Mouse (Mus musculus) cerebellum, adult 18-20 months (tissue): ENCODE measurements around the gene Slc41a2.
"Not testable (repeated sequence)": the region's sequence is repeated elsewhere in the genome, so short reads cannot be mapped to it uniquely, and the experiment has no call there.

Source experiments
- DNase-seq, 2 experiments: peaks; one replicate each; pipeline ENCODE4 v3.0.0; 2021

Slc41a2 gene

DNA sequence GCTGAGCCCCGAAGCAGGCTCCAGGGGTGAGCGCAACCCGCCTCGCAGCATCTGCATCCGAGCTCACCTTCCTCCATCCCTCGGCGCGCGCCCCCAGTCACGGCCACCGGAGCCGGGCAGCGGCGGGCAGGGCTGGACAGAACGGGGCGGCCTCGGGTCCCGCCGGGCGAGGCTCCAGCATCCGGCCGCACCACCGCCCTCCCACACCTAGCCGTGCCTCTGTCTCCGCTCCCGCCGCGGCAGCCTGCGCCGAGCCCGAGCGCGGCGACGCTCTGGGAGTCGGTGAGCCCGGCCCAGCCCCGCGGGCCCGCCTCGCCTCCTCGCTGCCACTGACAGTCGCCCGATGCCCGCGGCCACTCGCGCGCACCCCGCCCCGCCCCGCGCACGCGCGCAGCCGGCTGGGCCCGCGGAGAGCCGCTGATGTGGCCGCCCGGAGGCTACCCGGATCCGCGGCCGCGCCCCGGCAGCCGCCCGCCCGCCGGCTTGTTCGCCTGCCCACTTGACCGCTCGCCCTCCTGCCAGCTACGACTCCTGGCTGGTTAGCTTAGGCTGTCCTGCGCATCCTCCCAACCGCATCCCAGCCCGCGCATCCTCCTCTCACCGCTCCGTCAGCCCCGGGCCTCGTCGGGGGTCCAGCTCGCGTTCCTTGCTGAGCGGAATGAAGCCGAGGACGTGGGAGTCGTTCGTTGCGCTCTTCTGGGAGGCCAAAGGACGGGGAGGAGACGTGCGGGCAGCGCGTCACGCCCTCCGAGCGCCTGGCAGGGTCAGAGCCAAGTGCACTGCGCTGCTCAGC, at the start of gene Slc41a2:
Gene Slc41a2, minus strand, starts transcription at position 724 of the 793 bp plus-strand sequence.
- peak; percentile 85 to 95 for DNase-seq

DNA sequence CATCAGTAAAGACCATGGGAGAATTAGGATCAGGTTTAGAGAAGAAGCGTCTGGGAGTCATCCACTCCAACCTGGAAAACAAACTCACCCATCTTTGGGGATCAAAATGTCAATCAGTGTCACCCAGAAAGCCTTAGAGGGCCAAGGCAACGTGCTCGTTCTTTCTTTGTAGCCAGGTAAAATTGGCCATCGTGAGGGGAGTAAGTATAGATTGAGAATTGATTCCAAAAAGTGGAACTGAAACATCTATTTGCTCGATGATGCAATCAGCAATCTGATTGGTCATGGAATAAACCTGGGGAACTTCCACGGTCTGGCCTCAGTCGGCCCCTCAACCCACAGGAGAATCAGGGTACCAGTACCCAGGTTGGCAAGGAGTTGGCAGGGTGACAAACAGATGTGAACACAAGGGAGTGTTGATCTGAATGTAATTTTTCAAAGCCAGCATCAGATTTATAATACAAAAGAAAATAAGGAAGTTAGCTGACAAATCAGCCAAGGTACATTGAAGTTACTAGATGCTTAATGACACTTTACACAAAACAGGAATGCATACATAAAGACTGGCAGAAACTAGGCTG, 47.7 kb upstream of the Slc41a2 start:
- no peak for DNase-seq

DNA sequence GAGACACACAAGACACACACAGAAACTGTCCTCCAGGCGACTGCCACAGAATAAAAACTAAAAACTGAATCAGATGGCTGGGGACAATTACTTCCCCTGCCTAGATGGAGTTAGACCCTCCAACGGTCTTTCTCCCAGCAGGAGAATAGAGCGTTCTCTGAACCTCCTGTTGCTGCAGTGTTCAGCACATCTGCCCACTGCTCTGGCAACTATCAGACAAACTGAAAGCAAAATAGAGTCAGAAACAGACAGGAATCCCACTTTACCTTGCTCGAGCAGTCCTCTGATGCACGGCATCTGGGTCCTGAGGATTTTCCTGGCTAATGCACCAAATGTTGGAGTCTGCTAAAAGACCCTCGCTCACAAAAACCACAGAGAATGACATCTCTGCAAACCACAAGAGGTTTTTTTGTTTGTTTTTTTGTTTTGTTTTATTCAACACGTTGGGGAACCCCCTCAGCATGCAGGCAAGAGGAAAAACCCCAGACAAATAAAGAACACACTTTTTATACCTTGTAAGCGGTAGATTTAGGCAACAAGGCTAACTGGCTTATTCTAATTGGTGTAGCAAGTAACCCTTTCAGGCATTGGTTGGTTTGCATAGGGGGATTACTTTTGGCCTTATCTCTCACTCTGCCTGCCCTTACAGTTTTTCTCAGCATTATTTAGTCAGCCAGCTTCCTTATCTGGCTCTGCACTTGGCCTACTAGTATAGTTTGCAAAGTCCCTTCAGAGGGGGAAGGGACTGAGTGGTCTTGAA, 47.0 kb upstream of the Slc41a2 start:
- no peak for DNase-seq

DNA sequence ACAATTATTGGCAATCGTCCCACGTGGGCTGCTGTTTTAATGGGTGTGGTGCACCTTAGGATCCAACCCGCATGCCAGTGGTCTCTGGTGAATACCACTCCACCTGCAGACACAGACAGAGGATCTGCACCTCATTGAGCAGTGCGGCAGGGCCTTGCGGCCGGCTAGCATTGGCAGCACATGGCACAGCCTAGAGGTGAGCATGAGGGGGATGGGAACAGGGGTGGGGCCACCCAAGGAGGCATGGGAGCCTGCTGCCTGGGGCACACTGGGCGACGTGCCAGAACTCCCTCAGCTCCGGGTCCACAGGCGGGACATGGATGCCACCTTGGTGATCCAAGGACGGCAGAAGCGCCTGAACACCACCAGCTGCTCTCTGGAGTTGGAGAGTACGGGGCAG, 46.2 kb upstream of the Slc41a2 start:
- DNase-seq = no peak

DNA sequence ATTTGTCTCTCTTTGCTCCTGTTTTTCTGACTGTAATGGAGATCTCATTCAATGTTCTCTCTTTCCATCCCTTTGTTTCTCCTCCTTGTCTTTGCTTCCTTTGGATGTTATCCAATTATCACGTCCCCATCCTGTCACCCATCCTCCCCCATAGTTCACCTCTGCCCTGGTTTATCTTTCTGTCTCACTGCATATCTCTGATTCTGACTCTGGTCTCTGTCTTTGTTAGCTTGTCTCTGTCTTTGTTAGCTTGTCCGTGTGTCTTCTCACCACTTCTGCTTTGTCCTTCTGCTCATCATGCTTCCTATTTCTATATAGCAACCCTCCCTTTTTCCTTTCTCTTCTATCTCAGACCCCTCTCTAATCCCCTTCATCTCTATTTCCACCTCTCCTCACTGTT, 45.3 kb upstream of the Slc41a2 start:
- no peak for DNase-seq

DNA sequence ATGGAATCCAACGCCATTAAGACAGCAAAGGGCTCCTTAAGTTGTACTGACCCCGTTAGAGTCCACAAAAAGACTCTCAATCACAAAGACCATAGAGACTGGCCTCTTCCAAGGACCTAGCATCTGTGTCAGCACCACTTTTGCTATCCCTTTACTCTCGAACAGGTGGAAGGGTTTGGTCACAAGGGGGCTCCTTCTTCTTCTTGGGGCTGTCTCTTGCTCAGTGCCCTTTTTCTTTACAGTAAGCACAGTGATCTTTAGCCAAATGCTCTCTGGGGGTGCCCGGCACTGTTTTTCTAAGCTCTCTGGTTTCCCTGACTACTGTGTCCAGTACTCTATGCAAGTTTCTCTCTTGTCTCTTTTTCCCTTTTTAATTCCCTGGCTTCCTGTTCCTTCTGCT, 44.8 kb upstream of the Slc41a2 start:
- no peak for DNase-seq

DNA sequence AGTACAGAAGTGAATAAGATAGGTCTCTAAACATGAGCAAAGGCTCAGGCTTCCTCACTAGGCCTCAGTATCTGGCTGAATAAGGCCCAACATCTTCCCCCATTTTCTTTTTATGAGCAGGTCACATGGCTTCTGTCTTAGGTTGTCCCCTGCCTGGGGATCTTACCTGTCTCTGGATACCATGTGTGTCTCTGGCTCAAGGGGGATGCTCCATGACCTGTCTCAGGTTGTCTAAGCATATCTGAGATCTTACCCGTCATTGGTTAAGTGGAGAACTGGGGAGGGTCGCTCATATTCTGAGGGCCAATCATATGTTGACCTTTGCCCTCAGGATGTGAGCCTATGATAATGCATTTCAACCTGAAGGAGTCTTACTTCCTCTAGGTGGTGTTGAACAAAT, 42.8 kb upstream of the Slc41a2 start:
- DNase-seq = no peak

DNA sequence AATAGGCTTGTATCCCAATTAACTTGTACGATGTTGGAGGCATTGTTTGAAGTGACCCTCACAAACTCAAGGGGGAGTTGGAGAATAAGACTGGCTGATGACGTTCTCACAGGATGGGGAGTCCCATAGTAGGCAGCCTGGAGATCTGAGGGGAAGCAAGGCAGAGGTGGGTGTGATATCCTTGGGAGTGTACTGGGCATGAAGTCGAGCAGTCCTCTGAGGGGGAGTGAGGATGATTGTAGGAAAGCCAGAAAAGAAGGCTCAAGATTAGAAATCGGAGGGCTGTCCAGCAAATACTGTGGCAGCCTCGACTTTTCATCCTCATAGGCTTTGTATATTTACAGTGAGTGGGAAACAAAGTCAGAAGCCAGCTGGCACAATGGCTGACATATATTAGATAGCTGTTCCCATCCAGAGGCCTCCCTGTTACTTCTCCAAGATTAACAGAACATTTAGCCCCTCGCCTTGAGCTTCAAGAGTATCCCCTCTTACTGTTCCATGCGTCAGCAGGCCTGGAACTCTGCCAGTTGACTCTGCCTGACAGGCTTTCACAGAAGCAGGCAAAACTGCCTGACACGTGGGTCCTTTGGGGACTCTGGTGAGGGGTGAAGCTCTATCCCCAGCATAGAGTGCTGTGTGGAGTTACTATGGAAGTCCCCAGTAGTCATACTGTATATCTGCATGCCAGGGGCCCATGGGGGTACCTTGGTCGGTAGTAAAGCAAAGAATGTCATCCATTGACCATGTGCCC, 40.6 kb upstream of the Slc41a2 start:
- no peak for DNase-seq

DNA sequence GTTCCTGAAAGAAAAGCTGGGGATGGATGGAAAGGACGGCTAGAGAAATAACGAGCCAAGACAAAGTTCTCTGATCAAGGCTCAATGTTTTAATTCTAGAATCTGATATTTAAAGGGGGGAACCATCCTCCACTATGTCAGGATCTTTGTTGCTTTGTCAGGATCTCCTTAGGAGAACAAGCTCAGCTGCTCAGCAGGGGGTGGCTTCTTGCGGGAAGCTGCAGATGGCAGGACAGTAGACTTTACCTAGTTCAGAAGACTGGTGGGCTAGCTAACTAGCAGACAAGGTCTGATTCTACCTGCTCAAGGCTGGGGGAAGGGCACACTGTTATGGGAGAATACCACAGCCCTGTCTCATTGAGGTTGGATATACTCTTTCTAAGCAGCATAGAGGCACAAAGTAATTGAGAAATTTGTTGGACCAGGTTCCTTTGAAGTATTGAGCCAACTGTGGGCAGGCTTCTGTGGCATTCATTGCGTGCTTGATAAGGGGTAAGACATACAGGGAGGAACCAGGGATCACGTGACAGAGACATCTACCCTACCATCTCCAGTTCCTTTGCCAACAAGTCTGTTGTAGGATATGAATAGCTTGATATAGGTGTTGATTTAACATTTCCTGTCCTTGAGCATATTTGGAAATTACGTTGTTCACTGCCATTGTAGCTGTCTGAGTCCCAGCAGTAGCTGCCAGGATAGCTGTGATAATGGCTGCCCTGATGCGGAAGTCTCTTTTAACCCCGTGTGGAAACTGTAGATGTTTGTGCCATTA, 39.4 kb upstream of the Slc41a2 start:
- peak; percentile 19 to 26 for DNase-seq

DNA sequence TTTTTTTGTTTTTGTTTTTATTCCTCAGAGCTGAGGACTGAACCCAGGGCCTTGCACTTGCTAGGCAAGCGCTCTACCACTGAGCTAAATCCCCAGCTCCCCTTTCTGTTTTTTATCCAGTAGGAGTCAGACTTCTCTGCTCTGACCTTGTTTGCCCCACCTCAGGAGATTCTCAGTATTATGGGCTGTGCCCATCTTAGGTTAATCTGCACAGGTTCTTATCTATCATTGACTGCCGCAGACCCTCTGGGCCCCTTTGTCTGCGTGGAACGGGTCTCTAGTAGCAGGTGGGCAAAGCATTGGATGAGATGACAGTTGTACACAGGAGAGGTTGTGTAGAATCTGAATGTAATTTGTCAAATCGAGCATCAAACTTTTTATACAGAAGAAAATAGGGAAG, 37.8 kb upstream of the Slc41a2 start:
- DNase-seq = not testable (repeated sequence)

DNA sequence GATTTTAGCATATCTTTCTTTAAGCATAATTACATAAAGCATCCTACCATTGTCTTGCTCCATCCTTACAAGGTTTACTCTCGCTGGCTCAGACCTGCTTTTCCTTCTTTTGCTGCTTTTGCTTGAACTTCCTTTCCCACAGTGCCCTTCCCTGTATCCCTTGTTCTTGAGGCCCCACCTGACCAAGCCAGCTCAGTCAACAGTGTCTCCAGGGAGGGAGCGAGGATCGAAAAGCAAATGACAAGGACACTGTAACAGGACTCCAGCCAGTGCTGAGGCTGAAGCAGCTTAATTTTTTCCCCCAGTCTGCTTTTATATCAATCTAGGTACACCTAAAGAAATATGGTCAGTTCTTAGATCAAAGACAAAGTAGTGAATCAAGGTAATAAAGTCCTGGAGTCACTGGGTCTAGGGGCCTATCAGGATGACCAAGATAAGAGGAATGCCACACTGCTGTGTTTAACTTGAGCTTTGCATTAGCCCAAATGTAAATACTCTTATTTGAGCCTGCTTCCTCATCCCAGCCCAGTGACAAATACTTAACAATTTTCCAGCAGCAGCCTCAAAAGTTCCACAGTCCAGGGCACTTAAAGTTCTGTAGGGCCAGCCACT, 36.5 kb upstream of the Slc41a2 start:
- no peak for DNase-seq

DNA sequence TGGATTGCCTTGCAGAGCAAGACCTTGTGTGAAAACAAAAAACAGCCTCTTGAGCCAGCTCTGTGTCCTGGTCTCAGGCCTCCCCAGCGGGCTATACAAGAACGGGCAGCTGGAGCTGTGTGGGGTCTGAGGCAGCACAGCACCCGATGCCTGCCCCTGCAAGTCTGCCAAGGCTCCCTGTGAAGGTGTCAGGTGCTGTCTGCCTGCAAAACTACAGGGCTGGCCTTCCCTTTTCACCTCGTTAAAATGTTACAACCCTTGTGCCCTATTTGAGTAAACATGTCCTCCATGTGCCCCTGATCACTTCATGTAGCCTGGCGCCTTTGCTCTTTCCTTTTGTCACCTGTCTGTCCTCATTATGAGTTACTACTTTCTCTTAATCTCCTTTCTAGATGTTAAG, 31.2 kb upstream of the Slc41a2 start:
- DNase-seq = no peak

DNA sequence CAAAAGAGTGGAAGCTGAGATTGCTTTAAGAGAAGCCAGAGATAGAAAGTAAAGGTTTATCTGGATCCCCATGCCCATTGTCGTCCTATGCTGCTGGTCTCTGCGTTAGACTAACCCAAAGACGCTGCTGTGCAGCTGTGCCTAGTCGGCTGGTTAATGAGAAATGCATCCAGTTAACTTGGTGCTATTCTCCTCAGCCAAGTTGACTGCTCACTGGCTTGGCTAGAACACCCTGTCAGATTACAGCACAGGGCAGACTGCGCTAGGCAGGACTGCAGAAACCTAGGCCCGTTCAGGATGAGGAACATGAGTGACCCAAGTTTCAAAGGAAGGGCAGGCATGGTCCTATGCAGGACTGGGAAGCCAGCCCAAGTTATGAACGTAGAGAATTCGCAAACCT, 25.8 kb upstream of the Slc41a2 start:
- no peak for DNase-seq

DNA sequence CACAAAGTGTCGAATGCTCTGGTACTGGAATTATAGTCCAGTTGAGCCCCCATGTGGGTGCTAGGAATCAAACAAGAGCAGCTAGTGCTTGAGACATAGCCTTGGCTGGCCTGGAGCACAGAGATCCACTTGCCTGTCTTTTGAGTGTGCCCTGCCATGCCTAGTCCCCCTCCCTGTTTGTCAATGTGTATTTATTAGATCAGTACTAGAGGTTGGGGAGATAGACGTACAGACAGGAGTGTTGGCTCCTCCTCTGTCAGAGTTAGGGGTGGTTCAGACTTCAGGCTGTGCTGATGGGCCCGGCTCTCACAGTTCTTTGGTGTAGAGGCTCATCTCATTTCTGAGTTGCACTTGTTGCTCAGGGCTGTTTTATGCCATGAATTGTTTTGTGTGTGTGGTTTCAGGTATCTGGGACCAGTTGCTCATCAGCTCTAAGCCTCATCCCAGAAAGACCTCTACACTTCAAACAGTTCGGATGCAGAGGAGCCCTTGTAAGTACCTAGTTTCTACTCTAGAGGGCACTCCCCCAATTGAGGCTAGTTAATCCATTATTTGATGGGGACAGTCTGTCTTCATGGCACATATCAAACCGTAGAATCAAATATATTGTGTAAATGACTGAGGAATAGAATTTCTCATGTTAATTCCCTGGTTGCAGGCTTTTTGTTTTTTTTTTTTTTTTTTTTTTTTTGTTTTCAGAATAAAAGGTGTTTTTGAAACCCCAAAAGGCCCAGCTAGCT, 24.1 kb upstream of the Slc41a2 start:
- DNase-seq = peak; percentile 38 to 49

DNA sequence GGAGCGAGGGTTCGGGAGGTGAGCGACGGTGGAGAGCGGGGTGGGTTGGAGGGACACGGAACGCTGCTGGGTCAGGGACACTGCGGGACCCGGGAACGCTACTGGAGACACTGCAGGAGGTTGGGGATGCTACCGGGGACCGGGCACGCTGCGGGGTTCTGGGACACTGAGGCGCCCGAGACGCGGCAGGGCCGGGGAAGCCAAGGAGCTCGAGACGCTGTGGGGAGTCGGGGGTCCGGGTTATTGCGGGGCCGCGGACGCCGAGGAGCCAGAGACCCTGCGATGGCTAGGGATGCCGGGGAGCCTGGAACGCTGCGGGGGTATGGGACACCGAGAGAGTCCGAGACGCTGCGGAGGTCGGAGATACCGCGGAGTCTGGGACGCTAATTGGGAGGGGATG, 22.7 kb upstream of the Slc41a2 start:
- no peak for DNase-seq

DNA sequence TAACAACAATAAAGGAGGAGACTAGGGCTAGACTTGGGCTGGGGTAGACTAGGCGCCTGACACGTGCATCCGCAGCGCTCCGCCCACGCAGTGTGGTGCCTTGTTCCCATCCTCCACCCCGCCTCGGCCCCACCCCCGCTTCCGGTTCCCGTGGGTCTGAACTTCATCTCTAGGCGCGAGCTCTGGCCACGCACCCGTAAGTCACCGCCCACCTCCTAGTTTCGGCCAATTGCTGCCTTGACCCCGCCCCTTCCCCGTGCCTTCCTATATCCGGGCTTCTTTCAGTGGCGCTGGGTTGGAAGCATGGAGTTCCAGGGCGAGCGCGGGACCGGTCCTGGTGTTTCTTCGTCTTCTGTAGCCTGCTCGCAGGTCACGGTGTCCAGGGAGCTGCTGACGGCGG, 22.3 kb upstream of the Slc41a2 start, which contains the start of gene D10Wsu102e:
Gene D10Wsu102e, plus strand, starts transcription at position 266 of the 400 bp plus-strand sequence.
- peak; percentile 96 to 98 for DNase-seq

DNA sequence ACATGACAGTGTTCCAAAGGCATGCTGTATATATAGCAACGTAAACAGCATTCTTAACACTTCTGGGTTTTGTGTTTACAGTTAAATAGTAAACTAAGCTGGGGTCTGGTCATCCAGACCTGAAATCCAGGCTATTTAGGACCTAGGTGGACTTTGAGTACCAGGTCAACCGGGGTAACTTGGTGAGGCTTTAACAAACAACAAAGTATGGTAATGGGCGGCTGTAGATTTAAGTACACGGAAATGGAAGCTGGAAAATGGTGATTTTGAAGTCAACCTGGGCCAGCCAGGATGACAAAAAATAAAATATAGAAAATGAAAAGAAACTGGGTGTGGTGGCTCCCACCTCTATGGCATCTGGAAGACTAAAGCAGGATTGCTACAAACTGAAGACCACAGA, 21.8 kb upstream of the Slc41a2 start:
- DNase-seq = no peak

DNA sequence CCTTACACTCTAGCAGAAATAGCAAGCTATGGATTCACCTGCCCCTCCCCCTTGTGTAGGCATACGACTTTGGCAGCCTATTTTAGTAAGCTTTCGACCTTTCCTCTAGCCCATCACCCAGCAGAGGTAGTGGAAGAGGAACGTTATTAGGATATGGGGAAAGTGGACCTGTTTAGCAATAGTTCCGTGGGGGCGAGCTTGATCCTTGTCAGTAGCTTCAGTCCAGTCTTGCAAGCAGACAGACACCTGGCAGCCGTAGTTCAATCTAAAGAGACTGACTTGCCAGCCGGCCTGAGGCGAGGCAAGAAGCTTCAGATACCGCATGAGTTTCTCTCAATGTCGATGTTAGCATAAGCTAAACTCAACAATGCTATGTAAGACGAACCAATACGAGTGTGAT, 18.7 kb upstream of the Slc41a2 start:
- DNase-seq = no peak

DNA sequence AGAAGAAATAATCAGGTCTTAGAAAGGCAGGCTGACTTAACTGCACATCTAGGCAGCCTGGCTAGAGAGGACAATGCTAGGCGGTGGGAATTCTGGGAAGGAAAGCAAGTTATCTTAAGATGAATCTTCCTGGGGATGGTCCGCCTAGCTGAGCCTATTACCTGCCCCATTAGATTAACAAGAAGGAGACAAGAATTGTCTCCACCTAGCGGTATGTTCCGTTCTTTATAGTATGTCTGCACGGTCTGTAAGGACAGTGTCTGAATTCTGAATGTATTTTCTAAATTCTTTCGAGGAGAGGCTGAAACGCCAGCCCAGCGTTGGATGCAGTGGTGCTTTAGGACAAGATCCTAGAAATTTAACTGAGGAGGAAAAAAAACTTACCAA, 16.6 kb upstream of the Slc41a2 start:
- DNase-seq = peak; percentile 24 to 28

DNA sequence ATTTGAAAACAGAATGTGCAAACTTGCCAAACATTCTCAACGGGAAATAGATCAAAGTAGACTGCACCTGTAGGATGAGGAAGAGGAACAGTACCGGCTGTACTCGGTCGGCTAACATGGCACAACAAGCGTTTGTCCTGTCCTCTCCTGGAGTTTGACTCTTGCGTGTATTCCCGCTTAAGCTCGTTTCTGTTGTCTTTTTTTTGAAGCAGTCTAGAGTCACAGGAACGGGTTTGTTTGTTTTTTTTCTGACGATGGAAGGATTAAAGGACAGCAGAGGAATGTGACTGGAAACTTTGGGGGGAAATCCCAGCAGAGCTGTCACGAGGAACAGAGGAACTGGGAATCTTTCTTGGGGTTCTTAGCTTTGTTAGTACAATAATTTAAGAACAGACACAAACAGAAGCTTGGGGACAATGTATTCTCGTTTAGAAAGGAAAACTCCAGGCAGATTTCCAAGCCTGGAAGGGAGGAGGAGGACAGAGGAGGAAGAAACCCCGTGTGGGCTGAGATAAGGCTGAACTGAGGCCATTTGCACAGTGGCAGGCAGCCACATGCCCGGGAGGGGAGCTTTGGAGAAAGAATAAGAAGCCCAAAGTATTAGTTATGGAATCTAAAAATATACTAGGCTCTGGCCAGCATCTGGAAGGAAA, 16.1 kb upstream of the Slc41a2 start:
- DNase-seq = no peak

DNA sequence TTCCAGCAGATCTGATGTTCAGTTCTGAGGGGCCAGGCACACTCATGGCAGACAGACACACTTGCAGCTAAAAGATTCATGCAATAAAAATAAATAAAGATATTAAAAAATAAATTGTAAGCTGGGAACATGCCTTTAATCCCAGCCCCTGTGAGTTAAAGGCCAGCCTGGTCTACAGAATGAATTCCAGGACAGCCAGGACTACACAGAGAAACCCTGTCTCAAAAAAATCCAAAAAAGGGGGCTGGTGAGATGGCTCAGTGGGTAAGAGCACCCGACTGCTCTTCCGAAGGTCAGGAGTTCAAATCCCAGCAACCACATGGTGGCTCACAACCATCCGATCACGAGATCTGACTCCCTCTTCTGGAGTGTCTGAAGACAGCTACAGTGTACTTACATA, 14.1 kb upstream of the Slc41a2 start:
- DNase-seq = not testable (repeated sequence)
